Mouse (Mus musculus): Measurements from ENCODE around the gene Bbs1.
A peak's percentile ranks its signal among the peaks of the same experiment; 100 is the strongest.

The Bbs1 gene

DNA sequence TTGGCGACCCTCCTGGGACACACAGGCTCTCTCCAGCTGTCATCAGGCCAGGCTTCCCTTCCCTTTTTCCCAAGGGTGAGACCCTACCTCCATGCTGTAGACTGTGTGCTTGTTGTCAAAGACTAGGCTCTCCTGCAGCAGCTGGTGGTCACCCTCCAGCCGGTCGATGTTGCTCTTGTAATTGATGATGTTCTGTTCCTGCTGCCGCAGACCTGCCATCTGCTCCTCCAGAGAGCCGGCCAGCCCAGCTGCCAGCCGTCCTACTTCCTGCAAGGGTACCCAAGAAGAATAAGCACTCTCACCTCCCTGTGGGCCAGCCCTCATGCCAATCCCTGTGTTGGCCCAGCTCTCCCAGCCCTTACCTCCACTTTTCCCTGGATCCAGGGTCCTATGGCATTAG is 43.4 kb downstream of the Bbs1 start:
- Histone ChIP-seq H3K36me3 (ENCODE audit: control insufficient read depth, insufficient read depth, low read length, poor library complexity, severe bottlenecking) (no peaks in the 10 kb centered on the region), H3K27me3 (ENCODE audit: control insufficient read depth, insufficient read depth, low read length, poor library complexity, severe bottlenecking) (no peaks in the 10 kb centered on the region; the same call in 1 of the 2 replicates)
- DNase-seq (ENCODE audit: low read depth, low spot score), result no peak

GRCm38 (mm10) chr19:4859081-4859480 is 47.3 kb downstream of the Bbs1 start:
- no peaks in the 10 kb centered on the region for H3K36me3 ChIP-seq (ENCODE audit: control insufficient read depth, insufficient read depth, low read length, poor library complexity, severe bottlenecking)
- H3K27me3 ChIP-seq (ENCODE audit: control insufficient read depth, insufficient read depth, low read length, poor library complexity, severe bottlenecking), result no peaks in the 10 kb centered on the region; the same call in 1 of the 2 replicates
- no peak for DNase-seq (ENCODE audit: low read depth, low spot score)

GRCm38 (mm10) chr19:4855951-4856350 is 50.5 kb downstream of the Bbs1 start:
- Histone ChIP-seq H3K36me3 (ENCODE audit: control insufficient read depth, insufficient read depth, low read length, poor library complexity, severe bottlenecking) (no peaks in the 10 kb centered on the region), H3K27me3 (ENCODE audit: control insufficient read depth, insufficient read depth, low read length, poor library complexity, severe bottlenecking) (no peaks in the 10 kb centered on the region; the same call in 1 of the 2 replicates)
- DNase-seq (ENCODE audit: low read depth, low spot score), result no peak

DNA sequence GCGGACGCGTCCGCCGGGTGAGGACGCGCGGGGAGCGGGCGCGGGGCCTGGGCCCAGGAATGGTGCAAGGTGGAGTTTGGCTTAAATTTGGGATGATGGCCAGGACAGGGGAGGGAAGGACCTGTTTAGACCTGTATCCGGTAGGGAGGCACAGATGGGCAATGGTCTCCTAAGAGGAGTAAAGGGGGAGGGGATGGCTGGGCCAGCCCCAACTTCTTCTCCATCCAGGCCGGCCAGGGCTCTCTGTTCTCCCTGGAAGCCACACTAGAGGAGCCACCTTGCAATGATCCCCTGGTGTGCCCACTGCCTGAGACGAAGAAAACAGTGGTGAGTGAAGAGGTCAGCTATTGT is 51.0 kb downstream of the Bbs1 start:
- no peak for DNase-seq (ENCODE audit: low read depth, low spot score)
- H3K36me3 ChIP-seq (ENCODE audit: control insufficient read depth, insufficient read depth, low read length, poor library complexity, severe bottlenecking), result no peaks in the 10 kb centered on the region
- H3K27me3 ChIP-seq (ENCODE audit: control insufficient read depth, insufficient read depth, low read length, poor library complexity, severe bottlenecking), result no peaks in the 10 kb centered on the region; the same call in 1 of the 2 replicates

DNA sequence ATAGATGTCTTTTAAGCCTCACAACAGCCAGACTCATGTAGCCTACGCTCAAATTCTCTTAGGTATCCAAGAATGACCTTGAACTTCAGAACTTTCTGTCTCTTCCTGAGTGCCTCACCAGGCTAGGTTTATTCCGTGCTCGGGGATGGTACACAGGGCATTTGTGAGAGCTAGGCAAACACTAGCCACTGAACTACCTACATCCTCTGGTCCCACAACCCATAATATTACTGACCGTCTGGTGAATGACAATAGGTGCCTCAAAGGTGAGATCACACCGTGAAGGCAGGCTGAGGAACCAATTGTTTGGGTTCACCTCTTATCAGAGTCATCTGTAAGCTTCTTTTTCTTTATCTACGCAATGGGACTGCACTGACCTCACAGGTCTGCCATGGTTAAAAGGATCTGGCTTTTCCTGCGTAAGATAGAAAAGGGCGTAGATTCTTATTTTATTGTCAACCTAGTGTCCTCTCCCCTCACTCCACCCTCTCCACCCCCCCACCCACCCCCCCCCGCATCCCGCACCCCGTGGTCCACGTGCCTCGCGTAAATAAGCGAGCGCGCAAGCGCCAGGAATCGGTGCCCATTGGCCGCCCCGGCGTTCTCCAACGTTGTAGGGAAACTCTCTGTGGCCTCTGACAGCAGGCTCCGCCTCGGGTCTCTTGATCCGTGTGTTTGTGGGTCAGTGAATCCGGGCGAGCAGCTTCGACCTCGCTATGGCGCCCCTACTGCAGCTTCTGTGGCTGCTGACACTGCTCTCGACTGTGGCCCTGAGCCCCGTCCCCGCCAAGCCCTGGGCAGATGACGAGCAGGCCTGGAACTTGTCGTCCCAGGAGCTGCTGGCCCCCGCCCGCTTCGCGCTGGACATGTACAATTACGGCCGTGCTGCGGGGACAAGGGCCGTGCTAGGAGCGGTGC is 51.6 kb downstream of the Bbs1 start, which contains the start of gene Ctsf:
TSS of gene Ctsf (plus strand) at position 579 of the 918 bp plus-strand sequence.
- no peaks in the 10 kb centered on the region; the same call in 1 of the 2 replicates for H3K27me3 ChIP-seq (ENCODE audit: control insufficient read depth, insufficient read depth, low read length, poor library complexity, severe bottlenecking)
- H3K36me3 ChIP-seq (ENCODE audit: control insufficient read depth, insufficient read depth, low read length, poor library complexity, severe bottlenecking), result no peaks in the 10 kb centered on the region
- peak; percentile 13 for DNase-seq (ENCODE audit: low read depth, low spot score)

GRCm38 (mm10) chr19:4850281-4850680 is 56.1 kb downstream of the Bbs1 start:
- no peak for DNase-seq (ENCODE audit: low read depth, low spot score)
- H3K27me3 ChIP-seq (ENCODE audit: control insufficient read depth, insufficient read depth, low read length, poor library complexity, severe bottlenecking), result no peaks in the 10 kb centered on the region
- no peaks in the 10 kb centered on the region for H3K36me3 ChIP-seq (ENCODE audit: control insufficient read depth, insufficient read depth, low read length, poor library complexity, severe bottlenecking)

GRCm38 (mm10) chr19:4849800-4850199 is 56.6 kb downstream of the Bbs1 start:
- H3K36me3 ChIP-seq (ENCODE audit: control insufficient read depth, insufficient read depth, low read length, poor library complexity, severe bottlenecking), result no peaks in the 10 kb centered on the region
- no peaks in the 10 kb centered on the region for H3K27me3 ChIP-seq (ENCODE audit: control insufficient read depth, insufficient read depth, low read length, poor library complexity, severe bottlenecking)
- DNase-seq (ENCODE audit: low read depth, low spot score), result no peak

- DNase-seq (ENCODE audit: low read depth, low spot score), result peak; percentile 51
- Histone ChIP-seq H3K27me3 (ENCODE audit: control insufficient read depth, insufficient read depth, low read length, poor library complexity, severe bottlenecking) (no peaks in the 10 kb centered on the region), H3K36me3 (ENCODE audit: control insufficient read depth, insufficient read depth, low read length, poor library complexity, severe bottlenecking) (no peaks in the 10 kb centered on the region)
Measured at GRCm38 (mm10) chr19:4847490-4847889, 58.9 kb downstream of the Bbs1 start.

DNA sequence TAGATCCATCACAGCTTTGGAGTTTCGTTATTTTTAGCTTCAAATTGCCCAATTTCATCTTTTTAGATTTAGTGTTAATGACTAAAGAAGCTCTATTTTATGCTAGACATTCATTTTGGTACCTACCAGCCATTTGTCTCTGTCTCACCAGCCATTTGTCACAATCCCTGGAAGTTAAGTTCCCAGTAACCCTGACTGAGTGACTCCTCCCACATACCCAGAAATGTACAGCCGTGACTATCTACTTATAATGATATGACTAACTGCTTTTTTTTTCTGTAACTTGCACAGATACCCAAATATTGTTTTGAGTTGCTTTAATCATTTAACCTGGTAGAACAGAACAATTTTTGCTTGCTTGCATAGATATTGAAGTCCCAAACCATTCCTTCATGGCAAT is 60.6 kb downstream of the Bbs1 start:
- no peaks in the 10 kb centered on the region for H3K36me3 ChIP-seq (ENCODE audit: control insufficient read depth, insufficient read depth, low read length, poor library complexity, severe bottlenecking)
- H3K27me3 ChIP-seq (ENCODE audit: control insufficient read depth, insufficient read depth, low read length, poor library complexity, severe bottlenecking), result no peaks in the 10 kb centered on the region
- no peak for DNase-seq (ENCODE audit: low read depth, low spot score)

- H3K27me3 ChIP-seq (ENCODE audit: control insufficient read depth, insufficient read depth, low read length, poor library complexity, severe bottlenecking), result no peaks in the 10 kb centered on the region
- H3K36me3 ChIP-seq (ENCODE audit: control insufficient read depth, insufficient read depth, low read length, poor library complexity, severe bottlenecking), result no peaks in the 10 kb centered on the region
- no peak for DNase-seq (ENCODE audit: low read depth, low spot score)
Measured at GRCm38 (mm10) chr19:4842611-4843010, 63.8 kb downstream of the Bbs1 start.

DNA sequence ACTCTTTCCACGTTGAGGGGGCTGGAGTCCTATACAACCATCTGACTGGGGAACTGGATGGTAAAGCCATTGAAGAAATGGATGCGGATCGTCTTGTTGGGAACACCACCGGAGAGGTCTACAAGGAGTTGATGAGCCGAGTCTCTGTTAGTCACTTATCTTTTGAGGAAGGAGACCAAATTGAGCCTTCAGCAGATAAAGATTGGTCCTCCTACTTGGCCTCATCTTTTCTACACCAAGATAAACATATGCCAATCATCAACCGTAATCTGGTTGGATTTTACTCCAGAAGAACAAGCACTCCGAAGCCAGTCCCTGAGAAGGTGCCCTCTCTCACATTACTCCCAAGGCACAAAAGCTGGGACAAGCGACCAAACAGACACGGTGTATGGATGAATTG is 65.6 kb downstream of the Bbs1 start:
- no peaks in the 10 kb centered on the region for H3K27me3 ChIP-seq (ENCODE audit: control insufficient read depth, insufficient read depth, low read length, poor library complexity, severe bottlenecking)
- DNase-seq (ENCODE audit: low read depth, low spot score), result no peak
- H3K36me3 ChIP-seq (ENCODE audit: control insufficient read depth, insufficient read depth, low read length, poor library complexity, severe bottlenecking), result no peaks in the 10 kb centered on the region

- no peaks in the 10 kb centered on the region for H3K27me3 ChIP-seq (ENCODE audit: control insufficient read depth, insufficient read depth, low read length, poor library complexity, severe bottlenecking)
- no peaks in the 10 kb centered on the region for H3K36me3 ChIP-seq (ENCODE audit: control insufficient read depth, insufficient read depth, low read length, poor library complexity, severe bottlenecking)
- peak; percentile 95 for DNase-seq (ENCODE audit: low read depth, low spot score)
Measured at GRCm38 (mm10) chr19:4839149-4839548, 67.3 kb downstream of the Bbs1 start, which contains the start of the genes Ccs and Ccdc87. Gene Ccs (minus strand): TSS chr19:4839332. Gene Ccdc87 (plus strand): TSS chr19:4839366.

- Histone ChIP-seq H3K36me3 (ENCODE audit: control insufficient read depth, insufficient read depth, low read length, poor library complexity, severe bottlenecking) (no peaks in the 10 kb centered on the region), H3K27me3 (ENCODE audit: control insufficient read depth, insufficient read depth, low read length, poor library complexity, severe bottlenecking) (no peaks in the 10 kb centered on the region)
- DNase-seq (ENCODE audit: low read depth, low spot score), result no peak
Measured at GRCm38 (mm10) chr19:4838526-4839140, 67.8 kb downstream of the Bbs1 start.

- no peaks in the 10 kb centered on the region for H3K27me3 ChIP-seq (ENCODE audit: control insufficient read depth, insufficient read depth, low read length, poor library complexity, severe bottlenecking)
- DNase-seq (ENCODE audit: low read depth, low spot score), result no peak
- H3K36me3 ChIP-seq (ENCODE audit: control insufficient read depth, insufficient read depth, low read length, poor library complexity, severe bottlenecking), result no peaks in the 10 kb centered on the region
Measured at GRCm38 (mm10) chr19:4837049-4837448, 69.4 kb downstream of the Bbs1 start.
